Mouse (Mus musculus): ENCODE measurements around the gene Ipo9. TPM values are rescaled to one million over a fixed set of nuclear protein-coding genes. Genes with fewer than 3 reads are reported as not detected.
A peak's percentile ranks its signal among the peaks of the same experiment; 100 is the strongest.

Gene Ipo9
- 100 to 1,000 TPM; 146 to 154 TPM for total RNA-seq (2021)
- long read RNA-seq, experiment 1, full-length matches to known transcripts: 43 of 65 reads
- long read RNA-seq, experiment 1, partial matches to known transcripts: 10 of 65 reads
- long read RNA-seq, experiment 1, other reads (novel, unspliced or antisense): 12 of 65 reads
- long read RNA-seq, experiment 2, full-length matches to known transcripts: 77 of 112 reads
- long read RNA-seq, experiment 2, partial matches to known transcripts: 9 of 112 reads
- long read RNA-seq, experiment 2, other reads (novel, unspliced or antisense): 26 of 112 reads

DNA sequence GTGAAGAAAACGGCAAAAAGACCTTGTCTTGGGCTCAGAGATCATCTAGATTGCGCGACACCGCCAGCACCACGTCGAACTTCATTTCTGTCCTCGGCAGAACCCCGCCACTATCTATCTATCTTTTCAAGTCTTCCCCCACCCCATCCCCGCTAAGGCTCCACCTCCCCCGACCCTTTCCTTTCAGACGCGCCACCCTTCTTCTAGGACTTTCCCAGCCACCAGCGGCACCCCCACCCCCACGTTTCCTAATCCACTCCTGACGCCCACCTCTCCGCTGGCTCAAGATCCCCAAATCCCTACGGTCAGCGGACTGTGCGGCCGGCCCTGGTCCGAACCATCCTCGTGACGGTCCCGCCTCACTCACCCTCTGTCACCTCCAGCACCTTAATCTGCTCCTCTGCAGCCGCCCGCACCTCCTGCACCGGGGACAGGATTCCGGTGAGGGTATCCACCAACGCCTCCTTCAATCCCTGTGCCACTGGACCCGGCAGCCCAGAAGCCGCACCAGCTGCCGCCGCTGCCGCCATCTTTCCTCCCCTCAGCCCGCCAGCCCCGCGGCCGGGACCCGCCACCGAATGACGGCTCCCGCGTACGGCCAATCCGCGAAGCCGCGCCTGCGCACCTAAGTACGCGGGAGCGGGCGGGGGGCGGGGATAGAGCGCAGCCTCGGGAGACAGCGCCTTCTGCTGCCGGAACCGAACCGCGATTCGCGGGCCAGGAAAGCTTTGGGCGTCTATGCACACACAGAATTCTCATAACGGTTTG lies at the start of gene Ipo9:
Gene Ipo9 (minus strand): TSS at position 599 of the 768 bp plus-strand sequence.
- peak within 1 kb of the TSS; percentile 93 for H3K27ac ChIP-seq
- peak; percentile 83 for TF ChIP-seq CTCF (conservative IDR thresholded peaks at IDR 0.05)
- H3K4me3 ChIP-seq: peak within 1 kb of the TSS; percentile 99
- peak; percentile 90 to 94 for DNase-seq (ENCODE audit: low spot score in 2 of 2)

DNA sequence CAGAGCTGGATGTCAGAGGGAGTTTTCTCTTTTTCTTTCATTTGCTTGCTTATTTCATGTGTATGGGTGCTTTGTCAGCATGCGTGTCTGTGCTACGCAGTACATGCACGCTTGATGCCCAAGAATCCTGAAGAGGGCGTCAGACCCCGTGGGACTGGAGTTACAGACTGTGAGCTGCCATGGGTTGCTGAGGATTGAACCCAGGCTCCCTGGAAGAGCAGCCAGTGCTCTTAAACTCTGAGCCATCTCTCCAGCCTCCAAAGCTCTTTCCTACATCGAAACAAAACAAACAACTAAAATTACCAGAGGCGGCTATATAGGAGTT lies 45.2 kb upstream of the Ipo9 start:
- peak; percentile 29 for TF ChIP-seq CTCF (conservative IDR thresholded peaks at IDR 0.05)

DNA sequence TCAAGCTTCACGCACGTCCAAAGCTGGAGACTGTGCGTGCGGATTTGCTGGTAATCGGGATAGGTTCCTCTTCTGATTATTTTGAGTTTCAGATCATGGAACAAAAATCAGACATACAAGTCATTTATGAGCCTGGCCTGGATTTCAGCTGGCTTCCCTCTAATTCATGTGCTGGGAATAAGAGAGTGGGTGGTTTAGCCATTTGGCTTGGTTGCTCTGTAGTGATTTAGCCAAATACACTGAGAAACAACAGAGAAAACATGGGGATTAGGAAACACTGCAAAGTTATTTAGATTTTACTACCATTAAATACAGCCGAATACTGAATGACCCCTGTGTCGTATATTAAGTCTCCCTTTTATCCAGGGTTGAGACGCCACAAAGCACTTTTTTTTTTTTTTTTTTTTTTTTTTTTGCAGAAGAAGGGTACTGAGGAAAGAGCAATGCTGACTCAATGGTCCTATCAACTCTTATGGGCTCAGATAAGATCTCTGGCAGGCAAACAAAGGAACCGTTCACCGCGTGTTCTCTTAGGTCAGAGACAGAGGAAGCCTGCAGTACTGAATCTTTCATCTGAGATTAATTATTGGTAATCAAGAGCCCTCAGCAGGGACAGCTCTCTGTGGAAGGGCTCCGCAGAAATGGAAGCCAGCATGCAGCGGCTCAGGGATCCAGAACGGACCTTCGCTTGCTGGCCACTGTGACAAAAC lies 44.7 kb upstream of the Ipo9 start:
- TF ChIP-seq CTCF (conservative IDR thresholded peaks at IDR 0.05): no peak
- peak overlapping the region; percentile 58 for H3K27ac ChIP-seq
- DNase-seq (ENCODE audit: low spot score in 2 of 2): no peak
- H3K4me3 ChIP-seq: no peak overlapping the region

More for the DNA sequence above, 45.2 kb upstream of the Ipo9 start:
- Histone ChIP-seq H3K4me3 (no peak overlapping the region), H3K27ac (peak overlapping the region; percentile 9; the same call in 1 of the 2 replicates)
- DNase-seq (ENCODE audit: low spot score in 2 of 2): no peak

DNA sequence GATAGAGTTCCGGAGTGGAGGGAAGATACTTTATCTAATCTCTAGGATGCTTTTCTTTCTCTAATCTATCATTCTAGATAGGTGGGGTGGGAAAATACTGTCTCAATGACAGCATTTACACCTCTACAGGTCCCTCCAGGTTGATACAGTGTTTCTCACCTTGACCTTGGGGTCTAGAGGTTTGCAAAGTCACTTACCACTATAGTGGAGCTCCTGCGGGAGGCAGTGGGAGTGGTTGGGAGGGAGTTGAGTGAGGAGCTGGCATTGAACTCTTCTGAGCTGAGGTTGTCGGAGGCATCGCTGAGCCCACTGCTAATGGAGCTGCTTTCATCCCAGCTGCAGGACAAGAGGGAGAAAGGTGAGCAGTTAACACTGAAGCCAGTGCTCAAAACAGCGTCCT lies 42.2 kb upstream of the Ipo9 start:
- Histone ChIP-seq H3K4me3 (no peak overlapping the region), H3K27ac (no peak overlapping the region)
- no peak for DNase-seq (ENCODE audit: low spot score in 2 of 2)
- TF ChIP-seq CTCF (conservative IDR thresholded peaks at IDR 0.05): no peak

DNA sequence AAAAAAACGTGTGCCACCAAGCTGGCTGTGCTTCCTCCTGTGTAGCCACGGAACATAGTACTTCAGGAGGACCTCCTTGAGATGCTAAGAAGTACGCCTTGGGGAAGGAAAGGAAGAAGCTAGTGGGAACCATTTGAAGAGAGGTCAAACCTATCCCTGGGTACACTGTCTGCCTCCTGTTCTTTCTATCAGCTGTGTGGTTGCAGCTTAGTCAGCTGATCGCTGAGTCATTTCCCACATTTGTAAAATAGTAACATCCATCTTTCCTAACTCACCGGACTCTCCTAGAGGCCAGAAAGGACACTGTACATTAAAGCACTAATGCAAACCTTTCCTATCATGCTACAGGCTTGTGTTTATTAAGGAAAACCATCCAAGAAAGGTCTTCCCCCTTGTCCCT lies 41.4 kb upstream of the Ipo9 start:
- DNase-seq (ENCODE audit: low spot score in 2 of 2): no peak
- H3K27ac ChIP-seq: no peak overlapping the region
- TF ChIP-seq CTCF (conservative IDR thresholded peaks at IDR 0.05): no peak
- H3K4me3 ChIP-seq: no peak overlapping the region

DNA sequence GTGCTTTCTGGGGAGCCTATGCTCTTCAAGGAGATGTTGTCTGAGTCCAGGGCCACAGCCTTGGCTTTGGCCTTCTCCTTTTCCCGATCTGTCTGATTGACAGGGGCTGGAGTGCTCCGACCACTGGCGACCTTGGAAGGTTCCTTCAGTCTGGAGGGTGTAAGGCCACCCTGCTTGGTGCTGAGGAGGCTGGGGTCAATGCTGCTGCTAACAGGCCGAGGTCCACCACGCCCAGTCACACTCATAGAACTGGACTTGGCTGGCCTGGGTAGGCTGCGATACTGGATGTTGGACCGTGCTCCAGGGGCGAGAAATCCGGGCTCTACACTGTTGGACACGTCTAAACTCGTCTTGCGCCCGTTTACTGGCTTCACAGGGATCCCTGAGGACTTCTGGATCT lies 40.2 kb upstream of the Ipo9 start:
- TF ChIP-seq CTCF (conservative IDR thresholded peaks at IDR 0.05): no peak
- DNase-seq (ENCODE audit: low spot score in 2 of 2): no peak

DNA sequence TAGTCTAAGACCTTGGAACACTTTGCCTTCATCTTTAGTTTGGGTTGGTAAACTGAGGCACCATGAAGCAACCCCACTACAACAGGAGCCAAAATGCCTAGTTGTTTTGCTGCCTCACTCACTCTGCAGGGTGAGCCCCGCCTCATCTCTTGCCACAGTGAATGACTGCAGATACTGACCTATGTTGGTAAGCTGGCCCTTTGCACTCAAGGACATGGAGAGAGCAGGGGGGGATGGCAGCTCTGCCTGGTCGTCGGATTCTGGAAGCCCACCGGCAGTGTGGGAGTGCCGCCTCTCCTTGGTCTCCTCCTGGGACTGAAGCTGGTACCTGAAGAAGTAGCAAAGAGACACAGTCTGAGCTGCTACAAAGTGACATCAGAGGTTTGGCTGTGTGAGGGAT lies 37.2 kb upstream of the Ipo9 start:
- Histone ChIP-seq H3K27ac (no peak overlapping the region), H3K4me3 (no peak overlapping the region)
- TF ChIP-seq CTCF (conservative IDR thresholded peaks at IDR 0.05): no peak
- DNase-seq (ENCODE audit: low spot score in 2 of 2): no peak

More for the DNA sequence above, 40.2 kb upstream of the Ipo9 start:
- Histone ChIP-seq H3K4me3 (no peak overlapping the region), H3K27ac (no peak overlapping the region)

DNA sequence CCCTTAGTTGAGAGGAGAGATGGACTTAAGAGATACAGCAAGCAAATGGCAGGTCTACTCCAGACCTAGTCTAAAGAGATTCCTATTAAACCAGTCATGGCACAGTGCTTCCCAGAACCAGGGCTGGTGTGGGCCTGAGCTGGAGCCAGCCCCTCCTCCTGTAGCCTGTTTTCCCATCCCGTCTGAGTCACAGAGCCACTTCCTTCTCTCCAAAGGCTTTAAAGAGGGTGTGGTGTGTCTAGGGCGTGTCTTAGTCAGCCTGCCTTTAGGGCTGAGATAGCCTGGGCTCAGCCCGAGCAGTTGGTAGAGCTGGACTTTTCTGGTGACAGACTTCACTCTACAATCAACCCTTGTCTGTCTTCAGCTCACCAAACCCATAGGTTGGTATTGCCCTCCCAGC lies 36.6 kb upstream of the Ipo9 start:
- DNase-seq (ENCODE audit: low spot score in 2 of 2): no peak
- no peak overlapping the region for H3K4me3 ChIP-seq
- no peak for TF ChIP-seq CTCF (conservative IDR thresholded peaks at IDR 0.05)

DNA sequence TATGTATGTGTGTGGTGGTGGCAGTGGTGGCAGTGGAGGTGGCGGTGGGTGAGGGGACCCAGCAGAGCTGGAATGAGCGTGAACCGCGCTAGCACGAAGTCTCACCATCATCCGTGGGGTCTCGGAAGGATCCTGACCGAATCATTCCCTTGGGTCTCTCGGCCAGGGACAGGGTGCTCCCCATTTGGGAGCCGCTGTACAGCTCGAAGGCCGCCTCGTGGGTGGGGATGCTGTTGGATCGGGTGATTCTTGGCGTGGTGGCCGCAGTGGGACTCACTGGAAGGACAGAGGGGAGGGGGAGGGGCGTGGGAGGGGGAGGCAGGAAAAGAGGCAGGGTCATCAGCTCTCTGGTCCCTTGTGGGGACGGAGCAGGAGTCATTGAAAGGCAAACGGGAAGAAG lies 35.4 kb upstream of the Ipo9 start:
- Histone ChIP-seq H3K27ac (no peak overlapping the region), H3K4me3 (no peak overlapping the region)
- no peak for TF ChIP-seq CTCF (conservative IDR thresholded peaks at IDR 0.05)
- DNase-seq (ENCODE audit: low spot score in 2 of 2): no peak

More for the DNA sequence above, 36.6 kb upstream of the Ipo9 start:
- no peak overlapping the region for H3K27ac ChIP-seq

DNA sequence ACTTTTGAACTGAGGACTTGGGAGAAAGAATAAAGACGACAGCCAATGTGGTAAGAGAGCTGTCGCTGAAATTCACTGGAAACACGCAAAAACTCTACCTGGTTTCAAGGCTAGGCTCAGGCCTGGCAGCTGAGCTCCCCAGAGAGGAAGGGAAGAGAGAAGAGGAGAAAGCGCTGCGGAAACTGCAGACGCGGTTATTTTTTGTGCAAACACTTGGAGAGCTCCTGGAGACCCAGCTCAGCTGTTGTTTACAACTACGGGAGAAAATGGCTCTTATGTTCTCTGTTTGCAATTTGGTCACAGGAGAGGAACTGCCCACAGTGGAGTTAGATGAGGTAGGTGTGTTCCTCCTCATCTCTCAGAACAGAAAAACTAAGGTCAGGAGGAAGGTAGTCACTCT lies 32.4 kb upstream of the Ipo9 start:
- DNase-seq (ENCODE audit: low spot score in 2 of 2): no peak
- Histone ChIP-seq H3K27ac (peak overlapping the region; percentile 28), H3K4me3 (no peak overlapping the region)
- TF ChIP-seq CTCF (conservative IDR thresholded peaks at IDR 0.05): no peak

DNA sequence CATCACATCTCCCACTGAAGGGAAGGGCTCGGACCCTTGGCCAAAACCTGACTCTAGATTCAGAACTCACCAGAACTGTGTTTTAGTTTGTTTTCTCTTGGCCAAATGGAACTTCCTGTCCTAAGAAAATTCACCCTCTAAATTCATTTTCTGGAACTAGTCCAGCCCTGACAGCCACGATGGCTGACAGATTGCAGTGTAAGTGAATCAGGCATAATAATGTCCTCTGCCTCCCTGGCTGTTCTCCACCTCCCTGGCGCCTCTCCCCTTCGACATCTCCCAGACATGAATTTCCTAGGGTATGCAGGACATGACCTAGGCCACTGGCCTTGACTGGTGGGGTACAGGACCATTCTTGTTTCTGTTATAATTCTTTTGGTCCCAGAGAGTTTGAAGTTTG lies 32.0 kb upstream of the Ipo9 start:
- peak overlapping the region; percentile 28 for H3K27ac ChIP-seq

DNA sequence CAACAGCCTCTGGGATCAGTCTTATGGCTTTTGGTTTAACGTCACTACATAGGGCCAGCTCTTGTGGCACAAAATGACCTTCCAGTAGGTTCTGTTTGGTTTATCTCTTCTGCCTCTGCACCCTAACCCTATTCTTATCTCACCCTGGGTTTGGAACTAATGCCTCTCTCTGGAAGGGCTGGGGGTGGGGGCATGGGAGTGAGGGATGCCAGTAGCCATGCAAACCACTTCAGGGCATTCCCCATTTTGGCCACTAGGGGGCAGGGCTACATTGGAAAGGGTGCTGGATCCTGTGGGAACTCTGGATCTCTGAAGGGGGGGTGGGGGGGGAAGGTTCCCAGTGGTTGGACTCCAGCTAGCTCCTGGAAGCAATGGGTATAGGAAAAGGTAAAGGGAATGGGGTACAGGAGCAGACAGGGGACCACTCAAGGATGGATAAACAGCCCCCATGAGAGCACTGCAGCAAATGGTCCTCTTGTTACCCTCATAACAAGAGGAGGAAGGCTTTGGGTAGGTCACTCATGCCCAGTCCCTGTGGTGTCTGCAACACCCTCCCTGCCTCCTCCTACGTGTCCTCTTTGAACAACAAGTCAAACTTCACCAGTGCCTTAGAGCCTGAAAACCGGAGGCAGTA lies 30.9 kb upstream of the Ipo9 start:
- Histone ChIP-seq H3K27ac (no peak overlapping the region), H3K4me3 (no peak overlapping the region)
- peak; percentile 69 to 90 for DNase-seq (ENCODE audit: low spot score in 2 of 2)
- peak; percentile 79 for TF ChIP-seq CTCF (conservative IDR thresholded peaks at IDR 0.05)

More for the DNA sequence above, 32.0 kb upstream of the Ipo9 start:
- H3K4me3 ChIP-seq: no peak overlapping the region
- no peak for TF ChIP-seq CTCF (conservative IDR thresholded peaks at IDR 0.05)
- no peak for DNase-seq (ENCODE audit: low spot score in 2 of 2)

DNA sequence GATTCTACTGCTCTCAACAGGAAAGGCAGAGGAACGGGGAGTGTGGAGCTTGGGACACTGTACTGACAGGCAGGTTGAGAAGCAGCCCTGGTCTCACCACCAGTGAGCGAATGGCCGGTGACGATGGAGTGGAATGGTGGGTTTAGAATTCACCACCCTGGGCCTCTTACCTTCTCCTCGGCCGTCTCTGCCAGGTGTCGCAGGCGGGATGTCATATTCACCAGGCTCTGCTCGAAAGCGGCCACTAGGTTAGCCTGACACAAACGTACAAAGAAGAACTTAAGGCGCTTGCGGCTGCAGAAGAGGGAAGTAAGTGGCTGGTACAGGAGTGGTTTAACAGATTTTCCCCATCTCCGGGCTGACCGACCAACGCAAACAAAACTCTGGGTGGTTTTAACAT lies 30.2 kb upstream of the Ipo9 start:
- TF ChIP-seq CTCF (conservative IDR thresholded peaks at IDR 0.05): no peak
- DNase-seq (ENCODE audit: low spot score in 2 of 2): no peak
- no peak overlapping the region for H3K27ac ChIP-seq

More for the DNA sequence above, 30.2 kb upstream of the Ipo9 start:
- no peak overlapping the region for H3K4me3 ChIP-seq
